Mouse (Mus musculus): ENCODE measurements around the gene Col8a1. TPM values are rescaled to one million over a fixed set of nuclear protein-coding genes. Genes with fewer than 3 reads are reported as not detected.

Col8a1 gene
- polyA plus RNA-seq, 1 experiment from 2014 or later, result 1.7 TPM

DNA sequence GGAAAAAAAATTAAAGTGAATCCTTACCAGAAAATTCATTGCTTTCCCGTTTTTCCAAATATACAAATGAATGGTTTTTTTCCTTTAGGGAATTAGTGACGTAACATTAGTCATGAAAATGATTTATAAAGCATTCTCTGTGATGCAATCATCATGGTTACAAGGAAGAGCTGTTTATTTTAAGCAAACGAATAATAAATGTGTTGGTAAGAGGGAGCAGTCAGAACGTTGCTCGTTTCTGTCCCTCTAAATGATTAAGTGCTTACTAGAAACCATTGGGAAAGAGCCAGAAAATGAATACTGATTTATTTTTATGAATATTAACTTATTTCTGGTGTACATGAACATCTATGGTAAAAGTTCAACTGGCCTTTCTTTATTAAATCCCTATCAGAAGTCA is 119.8 kb downstream of the Col8a1 start:
- H3K4me3 ChIP-seq (replicated peaks; ENCODE audit: low read length), result no peak overlapping the region
- H3K27me3 ChIP-seq (replicated peaks; ENCODE audit: control insufficient read depth, insufficient read depth, low read length), result no peaks in the 10 kb centered on the region
- WGBS, result 73% methylated on average over 5 of the region's 5 CpGs
- H3K36me3 ChIP-seq (ENCODE audit: control insufficient read depth, insufficient read depth), result no peaks in the 10 kb centered on the region
- H3K9ac ChIP-seq (replicated peaks; ENCODE audit: low read depth, low read length), result no peak overlapping the region
- H3K4me1 ChIP-seq (replicated peaks; ENCODE audit: control insufficient read depth, insufficient read depth, low read length), result no peaks in the 10 kb centered on the region
- H3K4me2 ChIP-seq (ENCODE audit: low read length), result no peak overlapping the region
- ATAC-seq, result no peak
- H3K27ac ChIP-seq (ENCODE audit: low read length), result no peak overlapping the region
- no peaks in the 10 kb centered on the region for H3K9me3 ChIP-seq (ENCODE audit: control insufficient read depth, low read length)

DNA sequence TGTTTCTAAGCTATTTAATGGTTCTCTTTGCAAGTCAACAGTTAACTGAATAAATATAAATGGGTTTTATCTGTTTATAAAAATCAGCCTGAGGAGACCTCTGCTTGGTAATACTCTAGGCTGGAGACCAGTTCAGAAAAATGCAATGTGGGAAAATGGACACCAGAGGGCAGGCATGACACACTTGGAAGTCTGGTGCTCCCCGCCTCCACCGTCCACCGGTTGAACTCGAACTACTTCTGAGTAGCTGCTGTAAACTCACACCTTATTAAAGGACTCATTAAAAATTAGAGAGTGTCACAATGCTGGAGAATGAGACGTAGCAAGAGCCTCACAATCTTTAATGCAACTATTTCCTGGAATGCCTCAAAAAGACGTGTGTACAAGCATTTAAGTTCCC is 120.3 kb downstream of the Col8a1 start:
- H3K4me2 ChIP-seq (ENCODE audit: low read length), result no peak overlapping the region
- H3K36me3 ChIP-seq (ENCODE audit: control insufficient read depth, insufficient read depth), result no peaks in the 10 kb centered on the region
- H3K4me3 ChIP-seq (replicated peaks; ENCODE audit: low read length), result no peak overlapping the region
- no peaks in the 10 kb centered on the region for H3K9me3 ChIP-seq (ENCODE audit: control insufficient read depth, low read length)
- H3K4me1 ChIP-seq (replicated peaks; ENCODE audit: control insufficient read depth, insufficient read depth, low read length), result no peaks in the 10 kb centered on the region
- H3K27me3 ChIP-seq (replicated peaks; ENCODE audit: control insufficient read depth, insufficient read depth, low read length), result no peaks in the 10 kb centered on the region
- no peak overlapping the region for H3K9ac ChIP-seq (replicated peaks; ENCODE audit: low read depth, low read length)
- no peak overlapping the region for H3K27ac ChIP-seq (ENCODE audit: low read length)
- peak; percentile 84 for ATAC-seq
- WGBS, result 6% methylated on average over 6 of the region's 6 CpGs

DNA sequence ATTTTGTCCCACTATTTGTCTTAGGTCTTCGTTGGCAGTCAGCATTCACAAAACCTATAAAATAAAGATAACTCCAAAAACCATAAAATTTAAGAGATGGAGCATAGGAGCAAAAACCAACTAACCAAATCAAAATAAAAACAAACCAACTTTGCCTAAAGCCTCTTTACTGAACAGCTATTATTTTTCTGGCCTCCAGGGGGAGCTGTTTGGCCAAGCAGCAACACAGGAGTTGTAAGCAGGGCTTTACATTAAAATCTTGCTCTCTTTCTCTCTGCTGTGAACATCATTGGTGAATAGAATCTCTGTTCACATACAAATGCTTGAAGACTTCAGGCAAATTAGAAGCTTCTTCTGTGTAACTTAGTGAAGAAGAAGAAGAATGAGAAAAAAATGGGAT is 142.8 kb downstream of the Col8a1 start:
- H3K4me2 ChIP-seq (ENCODE audit: low read length), result no peak overlapping the region
- H3K27me3 ChIP-seq (replicated peaks; ENCODE audit: control insufficient read depth, insufficient read depth, low read length), result no peaks in the 10 kb centered on the region
- H3K4me3 ChIP-seq (replicated peaks; ENCODE audit: low read length), result no peak overlapping the region
- no peaks in the 10 kb centered on the region for H3K36me3 ChIP-seq (ENCODE audit: control insufficient read depth, insufficient read depth)
- ATAC-seq, result no peak
- peaks cover 4% of the 10 kb centered on the region for H3K4me1 ChIP-seq (replicated peaks; ENCODE audit: control insufficient read depth, insufficient read depth, low read length)
- WGBS, result 5% methylated on average over 1 of the region's 1 CpGs
- H3K27ac ChIP-seq (ENCODE audit: low read length), result no peak overlapping the region
- no peak overlapping the region for H3K9ac ChIP-seq (replicated peaks; ENCODE audit: low read depth, low read length)
- H3K9me3 ChIP-seq (ENCODE audit: control insufficient read depth, low read length), result no peaks in the 10 kb centered on the region

DNA sequence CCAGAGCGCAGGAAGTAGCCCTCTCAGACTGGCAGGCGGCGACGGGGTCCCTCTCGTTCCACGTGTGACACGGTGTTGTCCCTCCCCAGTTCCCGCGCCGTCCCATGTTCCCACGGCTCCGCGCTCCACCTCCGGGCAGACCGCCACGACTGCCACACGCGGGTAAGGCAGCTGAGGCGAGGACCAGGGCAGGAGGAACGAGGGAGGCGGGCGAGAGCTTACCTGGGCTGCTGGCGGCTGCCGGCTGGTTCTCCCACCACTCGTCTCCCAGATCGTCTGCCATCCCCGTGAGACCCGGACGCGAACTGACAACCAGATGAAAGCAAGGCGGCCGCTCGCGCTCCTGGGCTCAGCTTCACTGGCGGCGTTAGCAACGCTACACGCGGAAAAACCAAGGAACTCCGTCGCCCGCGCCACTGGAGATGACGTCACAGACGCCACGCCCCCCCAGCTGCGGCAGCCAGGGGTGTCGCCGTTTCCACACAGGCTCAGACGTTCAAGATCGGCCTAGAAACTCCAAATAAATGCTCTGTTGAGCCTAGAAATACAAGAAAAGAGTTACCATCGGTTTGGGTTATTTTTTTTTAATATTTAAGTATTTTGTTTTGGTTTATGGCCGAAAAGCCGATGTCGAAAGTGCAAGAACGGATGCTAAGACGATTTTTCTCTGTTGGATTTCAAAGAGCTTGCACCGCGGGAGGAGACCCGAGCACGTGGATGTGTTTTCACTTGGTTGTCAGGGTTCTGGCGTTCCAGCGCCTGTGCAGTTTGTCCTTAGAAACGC is 147.9 kb downstream of the Col8a1 start, which contains the start of gene Cmss1:
Cmss1 (minus strand) TSS at position 421 of the 784 bp plus-strand sequence.
- Histone ChIP-seq H3K9me3 (ENCODE audit: control insufficient read depth, low read length) (no peaks in the 10 kb centered on the region), H3K27me3 (replicated peaks; ENCODE audit: control insufficient read depth, insufficient read depth, low read length) (no peaks in the 10 kb centered on the region), H3K4me1 (replicated peaks; ENCODE audit: control insufficient read depth, insufficient read depth, low read length) (peaks cover 4% of the 10 kb centered on the region), H3K27ac (ENCODE audit: low read length) (peak within 1 kb of the TSS; percentile 80), H3K4me2 (ENCODE audit: low read length) (peak within 1 kb of the TSS; percentile 93), H3K9ac (replicated peaks; ENCODE audit: low read depth, low read length) (peak within 1 kb of the TSS; percentile 73), H3K4me3 (replicated peaks; ENCODE audit: low read length) (peak within 1 kb of the TSS; percentile 94), H3K36me3 (ENCODE audit: control insufficient read depth, insufficient read depth) (no peaks in the 10 kb centered on the region)
- peak; percentile 95 for ATAC-seq
- WGBS, result under 1% methylated on average over 64 of the region's 64 CpGs

- no peaks in the 10 kb centered on the region for H3K27me3 ChIP-seq (replicated peaks; ENCODE audit: control insufficient read depth, insufficient read depth, low read length)
- H3K36me3 ChIP-seq (ENCODE audit: control insufficient read depth, insufficient read depth), result no peaks in the 10 kb centered on the region
- ATAC-seq, result no peak
These were observed 153.5 kb downstream of the Col8a1 start for GRCm38 (mm10) chr16:57601031-57601430.

GRCm38 (mm10) chr16:57597295-57597957 is 157.1 kb downstream of the Col8a1 start:
- no peak for ATAC-seq
- H3K9ac ChIP-seq (replicated peaks; ENCODE audit: low read depth, low read length), result no peak overlapping the region

More at GRCm38 (mm10) chr16:57601031-57601430, 153.5 kb downstream of the Col8a1 start:
- Histone ChIP-seq H3K9ac (replicated peaks; ENCODE audit: low read depth, low read length) (no peak overlapping the region), H3K4me2 (ENCODE audit: low read length) (no peak overlapping the region), H3K9me3 (ENCODE audit: control insufficient read depth, low read length) (no peaks in the 10 kb centered on the region), H3K27ac (ENCODE audit: low read length) (no peak overlapping the region), H3K4me3 (replicated peaks; ENCODE audit: low read length) (no peak overlapping the region), H3K4me1 (replicated peaks; ENCODE audit: control insufficient read depth, insufficient read depth, low read length) (no peaks in the 10 kb centered on the region; the same call in 1 of the 2 replicates)

GRCm38 (mm10) chr16:57593422-57594157 is 160.9 kb downstream of the Col8a1 start:
- Histone ChIP-seq H3K4me2 (ENCODE audit: low read length) (no peak overlapping the region), H3K36me3 (ENCODE audit: control insufficient read depth, insufficient read depth) (no peaks in the 10 kb centered on the region), H3K9me3 (ENCODE audit: control insufficient read depth, low read length) (no peaks in the 10 kb centered on the region), H3K9ac (replicated peaks; ENCODE audit: low read depth, low read length) (no peak overlapping the region), H3K4me3 (replicated peaks; ENCODE audit: low read length) (no peak overlapping the region), H3K27ac (ENCODE audit: low read length) (no peak overlapping the region), H3K4me1 (replicated peaks; ENCODE audit: control insufficient read depth, insufficient read depth, low read length) (no peaks in the 10 kb centered on the region), H3K27me3 (replicated peaks; ENCODE audit: control insufficient read depth, insufficient read depth, low read length) (no peaks in the 10 kb centered on the region)
- ATAC-seq, result peak; percentile 78
- WGBS, result 44% methylated on average over 7 of the region's 7 CpGs

More at GRCm38 (mm10) chr16:57597295-57597957, 157.1 kb downstream of the Col8a1 start:
- Histone ChIP-seq H3K4me2 (ENCODE audit: low read length) (no peak overlapping the region), H3K27ac (ENCODE audit: low read length) (no peak overlapping the region), H3K36me3 (ENCODE audit: control insufficient read depth, insufficient read depth) (no peaks in the 10 kb centered on the region), H3K27me3 (replicated peaks; ENCODE audit: control insufficient read depth, insufficient read depth, low read length) (no peaks in the 10 kb centered on the region), H3K4me1 (replicated peaks; ENCODE audit: control insufficient read depth, insufficient read depth, low read length) (no peaks in the 10 kb centered on the region), H3K4me3 (replicated peaks; ENCODE audit: low read length) (no peak overlapping the region), H3K9me3 (ENCODE audit: control insufficient read depth, low read length) (no peaks in the 10 kb centered on the region)
- 93% methylated on average over 4 of the region's 4 CpGs for WGBS

- Histone ChIP-seq H3K9ac (replicated peaks; ENCODE audit: low read depth, low read length) (no peak overlapping the region), H3K4me3 (replicated peaks; ENCODE audit: low read length) (no peak overlapping the region), H3K9me3 (ENCODE audit: control insufficient read depth, low read length) (no peaks in the 10 kb centered on the region), H3K27me3 (replicated peaks; ENCODE audit: control insufficient read depth, insufficient read depth, low read length) (no peaks in the 10 kb centered on the region), H3K4me2 (ENCODE audit: low read length) (no peak overlapping the region), H3K4me1 (replicated peaks; ENCODE audit: control insufficient read depth, insufficient read depth, low read length) (no peaks in the 10 kb centered on the region), H3K27ac (ENCODE audit: low read length) (no peak overlapping the region), H3K36me3 (ENCODE audit: control insufficient read depth, insufficient read depth) (no peaks in the 10 kb centered on the region)
- ATAC-seq, result no peak
- whole genome bisulfite sequencing, result 41% methylated on average over 3 of the region's 3 CpGs
These were observed 169.3 kb downstream of the Col8a1 start for GRCm38 (mm10) chr16:57585201-57585600.

DNA sequence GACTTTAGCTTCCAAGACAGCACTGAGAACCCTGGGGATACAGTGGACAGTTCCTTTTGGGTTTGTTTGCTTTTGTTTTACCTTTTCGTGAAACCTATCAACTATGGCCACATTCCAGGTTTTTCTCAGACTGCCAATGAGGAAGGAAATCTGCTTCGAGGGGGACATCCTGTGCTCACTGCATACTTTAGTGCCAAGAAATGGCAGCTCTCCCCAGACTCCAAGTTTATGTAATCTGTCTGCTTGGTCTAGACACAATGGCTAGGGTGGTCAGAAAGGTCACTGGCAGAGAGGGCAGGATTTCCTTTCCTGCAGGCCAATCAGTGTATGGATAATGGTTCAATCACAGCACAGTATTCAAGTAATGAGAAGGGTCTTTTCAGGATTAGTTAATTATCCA is 172.5 kb downstream of the Col8a1 start:
- no peaks in the 10 kb centered on the region for H3K9me3 ChIP-seq (ENCODE audit: control insufficient read depth, low read length)
- no peaks in the 10 kb centered on the region for H3K36me3 ChIP-seq (ENCODE audit: control insufficient read depth, insufficient read depth)
- no peak overlapping the region for H3K9ac ChIP-seq (replicated peaks; ENCODE audit: low read depth, low read length)
- no peaks in the 10 kb centered on the region for H3K4me1 ChIP-seq (replicated peaks; ENCODE audit: control insufficient read depth, insufficient read depth, low read length)
- ATAC-seq, result no peak
- WGBS, result 79% methylated on average over 2 of the region's 2 CpGs
- no peak overlapping the region for H3K27ac ChIP-seq (ENCODE audit: low read length)
- no peaks in the 10 kb centered on the region for H3K27me3 ChIP-seq (replicated peaks; ENCODE audit: control insufficient read depth, insufficient read depth, low read length)
- no peak overlapping the region for H3K4me2 ChIP-seq (ENCODE audit: low read length)
- no peak overlapping the region for H3K4me3 ChIP-seq (replicated peaks; ENCODE audit: low read length)
